Mouse (Mus musculus) liver, embryonic 12.5 days (tissue): Measurements from ENCODE around the gene Gm49380. TPM values are rescaled to one million over a fixed set of nuclear protein-coding genes. Genes with fewer than 3 reads are reported as not detected.

Source experiments
- ATAC-seq: fragments of 200-750 bp; cut with Nextera tagmentation; 2 replicates; pipeline ENCODE4 v1.8.0; 2017; ENCODE audit warnings: moderate number of reproducible peaks, mild to moderate bottlenecking, moderate library complexity
- H3K27ac ChIP-seq: fragments of 300-500 bp; sonication (generic); 2 replicates; pipeline ENCODE4 v1.5.1; 2016; ENCODE audit warnings: mild to moderate bottlenecking
- H3K27me3 ChIP-seq: fragments of 300-500 bp; sonication (generic); replicated peaks from 2 replicates; pipeline ENCODE4 v1.6.1; 2016; ENCODE audit warnings: mild to moderate bottlenecking, moderate library complexity
- H3K36me3 ChIP-seq: fragments of 300-500 bp; sonication (generic); 2 replicates; pipeline ENCODE4 v1.6.1; 2016; ENCODE audit warnings: mild to moderate bottlenecking, moderate library complexity
- H3K4me1 ChIP-seq: fragments of 300-500 bp; sonication (generic); 2 replicates; pipeline ENCODE4 v1.6.1; 2016
- H3K4me2 ChIP-seq: fragments of 300-500 bp; sonication (generic); 2 replicates; pipeline ENCODE4 v1.6.1; 2016; ENCODE audit warnings: mild to moderate bottlenecking, moderate library complexity
- H3K4me3 ChIP-seq: fragments of 300-500 bp; sonication (generic); 2 replicates; pipeline ENCODE4 v1.5.1; 2016; ENCODE audit warnings: mild to moderate bottlenecking, moderate library complexity
- H3K9ac ChIP-seq: fragments of 300-500 bp; sonication (generic); 2 replicates; pipeline ENCODE4 v1.6.1; 2016; ENCODE audit warnings: mild to moderate bottlenecking, moderate library complexity
- H3K9me3 ChIP-seq: fragments of 300-500 bp; sonication (generic); replicated peaks from 2 replicates; pipeline ENCODE4 v1.6.1; 2016; ENCODE audit warnings: mild to moderate bottlenecking, moderate library complexity
- WGBS: fragments of 180-500 bp; shearing (Covaris S2); methylation state at CpG from one replicate; pipeline ENCODE4 v1.1.7; 2016; ENCODE audit not compliant: insufficient replicate concordance; 5-methylcytosine and 5-hydroxymethylcytosine counted together
- polyA plus RNA-seq: library from polyadenylated mRNA; unstranded; fragments of >200 nt; fragmentation: Nextera tagmentation; extraction: Ambion mirVana; gene quantifications from 2 replicates; pipeline ENCODE4 v1.2.1, GENCODE M21; 2016

Gene Gm49380
- polyA plus RNA-seq, 1 experiment from 2014 or later, result not detected

GRCm38 (mm10) chr9:44045884-44046272 lies 67.4 kb downstream of the Gm49380 start:
- WGBS, result 55% methylated on average over 5 of the region's 5 CpGs
- Histone ChIP-seq H3K27ac (no peak overlapping the region), H3K4me3 (no peak overlapping the region), H3K4me1 (peaks cover 5% of the 10 kb centered on the region; the same call in 1 of the 2 replicates), H3K36me3 (no peaks in the 10 kb centered on the region), H3K4me2 (no peak overlapping the region), H3K27me3 (peaks cover 83% of the 10 kb centered on the region), H3K9me3 (no peaks in the 10 kb centered on the region), H3K9ac (no peak overlapping the region)
- ATAC-seq, result no peak

GRCm38 (mm10) chr9:44045158-44045883 lies 68.0 kb downstream of the Gm49380 start:
- 51% methylated on average over 3 of the region's 3 CpGs for WGBS
- no peak overlapping the region for H3K9ac ChIP-seq
- no peaks in the 10 kb centered on the region for H3K36me3 ChIP-seq
- no peak overlapping the region for H3K4me3 ChIP-seq
- H3K9me3 ChIP-seq, result no peaks in the 10 kb centered on the region
- peaks cover 86% of the 10 kb centered on the region for H3K27me3 ChIP-seq
- no peak overlapping the region for H3K27ac ChIP-seq
- H3K4me2 ChIP-seq, result no peak overlapping the region
- no peak for ATAC-seq
- H3K4me1 ChIP-seq, result peaks cover 5% of the 10 kb centered on the region; the same call in 1 of the 2 replicates

- Histone ChIP-seq H3K9ac (no peak overlapping the region), H3K4me2 (no peak overlapping the region), H3K4me3 (no peak overlapping the region), H3K27ac (no peak overlapping the region), H3K9me3 (no peaks in the 10 kb centered on the region), H3K36me3 (no peaks in the 10 kb centered on the region), H3K27me3 (peaks cover 86% of the 10 kb centered on the region), H3K4me1 (peaks cover 5% of the 10 kb centered on the region; the same call in 1 of the 2 replicates)
- no peak for ATAC-seq
- 30% methylated on average over 14 of the region's 14 CpGs for WGBS
Measured at GRCm38 (mm10) chr9:44044426-44045157, 68.7 kb downstream of the Gm49380 start.

GRCm38 (mm10) chr9:44043708-44044425 lies 69.4 kb downstream of the Gm49380 start:
- ATAC-seq, result no peak
- Histone ChIP-seq H3K4me3 (peak overlapping the region; percentile 10; the same call in 1 of the 2 replicates), H3K36me3 (no peaks in the 10 kb centered on the region), H3K4me1 (peaks cover 5% of the 10 kb centered on the region; the same call in 1 of the 2 replicates), H3K27me3 (peaks cover 79% of the 10 kb centered on the region), H3K4me2 (peak overlapping the region; percentile 50), H3K9me3 (no peaks in the 10 kb centered on the region), H3K9ac (no peak overlapping the region), H3K27ac (no peak overlapping the region)
- 4% methylated on average over 23 of the region's 23 CpGs for WGBS

- H3K9ac ChIP-seq, result no peak within 1 kb of the TSS
- no peak within 1 kb of the TSS for H3K27ac ChIP-seq
- no peaks in the 10 kb centered on the region for H3K9me3 ChIP-seq
- 3% methylated on average over 30 of the region's 30 CpGs for WGBS
- peaks cover 5% of the 10 kb centered on the region; the same call in 1 of the 2 replicates for H3K4me1 ChIP-seq
- H3K4me3 ChIP-seq, result peak within 1 kb of the TSS; percentile 10; the same call in 1 of the 2 replicates
- H3K4me2 ChIP-seq, result peak within 1 kb of the TSS; percentile 50
- no peak for ATAC-seq
- peaks cover 80% of the 10 kb centered on the region for H3K27me3 ChIP-seq
- no peaks in the 10 kb centered on the region for H3K36me3 ChIP-seq
Measured at GRCm38 (mm10) chr9:44042836-44043707, 70.2 kb downstream of the Gm49380 start, which contains the start of gene Thy1. TSS of gene Thy1 (plus strand) at chr9:44043384.

GRCm38 (mm10) chr9:44042396-44042680 lies 71.0 kb downstream of the Gm49380 start:
- Histone ChIP-seq H3K36me3 (no peaks in the 10 kb centered on the region), H3K4me1 (peaks cover 5% of the 10 kb centered on the region; the same call in 1 of the 2 replicates), H3K27ac (no peak overlapping the region), H3K4me2 (no peak overlapping the region), H3K9me3 (no peaks in the 10 kb centered on the region), H3K4me3 (no peak overlapping the region), H3K27me3 (peaks cover 73% of the 10 kb centered on the region), H3K9ac (no peak overlapping the region)
- 78% methylated on average over 1 of the region's 1 CpGs for WGBS
- ATAC-seq, result no peak

GRCm38 (mm10) chr9:44041511-44042395 lies 71.5 kb downstream of the Gm49380 start:
- H3K27ac ChIP-seq, result no peak overlapping the region
- 58% methylated on average over 7 of the region's 7 CpGs for WGBS
- H3K4me2 ChIP-seq, result no peak overlapping the region
- peaks cover 5% of the 10 kb centered on the region; the same call in 1 of the 2 replicates for H3K4me1 ChIP-seq
- no peaks in the 10 kb centered on the region for H3K9me3 ChIP-seq
- H3K9ac ChIP-seq, result no peak overlapping the region
- H3K4me3 ChIP-seq, result no peak overlapping the region
- no peak for ATAC-seq
- no peaks in the 10 kb centered on the region for H3K36me3 ChIP-seq
- H3K27me3 ChIP-seq, result peaks cover 68% of the 10 kb centered on the region

- 79% methylated on average over 5 of the region's 5 CpGs for WGBS
- H3K4me2 ChIP-seq, result no peak overlapping the region
- no peak overlapping the region for H3K9ac ChIP-seq
- no peaks in the 10 kb centered on the region for H3K36me3 ChIP-seq
- no peak overlapping the region for H3K27ac ChIP-seq
- H3K4me1 ChIP-seq, result no peaks in the 10 kb centered on the region
- no peaks in the 10 kb centered on the region for H3K9me3 ChIP-seq
- ATAC-seq, result no peak
- H3K27me3 ChIP-seq, result peaks cover 21% of the 10 kb centered on the region
- no peak overlapping the region for H3K4me3 ChIP-seq
Measured at GRCm38 (mm10) chr9:44037106-44037505, 76.2 kb downstream of the Gm49380 start.

GRCm38 (mm10) chr9:44033957-44034727 lies 79.2 kb downstream of the Gm49380 start:
- Histone ChIP-seq H3K27ac (no peak overlapping the region), H3K27me3 (0 out of 2 replicates have a peak, but pooled peaks cover 6% of the 10 kb centered on the region), H3K9me3 (no peaks in the 10 kb centered on the region), H3K9ac (no peak overlapping the region), H3K36me3 (no peaks in the 10 kb centered on the region), H3K4me3 (no peak overlapping the region), H3K4me1 (no peaks in the 10 kb centered on the region), H3K4me2 (no peak overlapping the region)
- 38% methylated on average over 13 of the region's 13 CpGs for WGBS
- ATAC-seq, result no peak

GRCm38 (mm10) chr9:44033317-44033716 lies 80.0 kb downstream of the Gm49380 start:
- no peak overlapping the region for H3K9ac ChIP-seq
- H3K27ac ChIP-seq, result no peak overlapping the region
- no peak overlapping the region for H3K4me3 ChIP-seq
- WGBS, result 70% methylated on average over 5 of the region's 5 CpGs
- H3K27me3 ChIP-seq, result 0 out of 2 replicates have a peak, but pooled peaks cover under 1% of the 10 kb centered on the region
- no peaks in the 10 kb centered on the region for H3K36me3 ChIP-seq
- no peak overlapping the region for H3K4me2 ChIP-seq
- H3K9me3 ChIP-seq, result no peaks in the 10 kb centered on the region
- no peaks in the 10 kb centered on the region for H3K4me1 ChIP-seq
- ATAC-seq, result no peak
